Mouse (Mus musculus) mesoderm, embryonic 11.5 days (tissue): ENCODE measurements around the gene Rslcan18.
A peak's percentile ranks its signal among the peaks of the same experiment; 100 is the strongest.
"Not testable (repeated sequence)": the region's sequence is repeated elsewhere in the genome, so short reads cannot be mapped to it uniquely, and the experiment has no call there.

Experiments used
- DNase-seq: peaks from one replicate; pipeline ENCODE4 v3.0.0-alpha.2; 2012; ENCODE audit warnings: low read depth, low spot score

The Rslcan18 gene

DNA sequence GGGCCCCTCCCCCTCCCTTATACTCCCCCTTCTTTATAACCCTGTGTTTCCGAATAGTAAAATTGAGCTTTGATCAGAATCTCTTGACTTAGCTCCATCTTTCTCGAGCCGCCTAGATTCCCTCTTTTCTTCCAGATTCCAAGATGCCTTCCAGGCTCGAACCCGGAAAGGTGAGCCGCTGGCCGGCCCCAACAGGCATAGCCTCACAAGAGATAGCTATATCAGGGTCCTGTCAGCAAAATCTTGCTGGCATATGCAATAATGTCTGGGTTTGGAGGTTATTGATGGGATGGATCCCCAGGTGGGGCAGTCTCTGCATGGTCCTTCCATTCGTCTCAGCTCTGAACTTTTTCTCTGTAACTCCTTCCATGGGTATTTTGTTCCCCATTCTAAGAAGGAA is at the start of gene Rslcan18:
TSS of gene Rslcan18 (minus strand) at position 101 of the 400 bp plus-strand sequence.
- not testable (repeated sequence) for DNase-seq

- peak; percentile 85 for DNase-seq
These were observed 12.1 kb upstream of the Rslcan18 start for GRCm38 (mm10) chr13:67128038-67128721.

DNA sequence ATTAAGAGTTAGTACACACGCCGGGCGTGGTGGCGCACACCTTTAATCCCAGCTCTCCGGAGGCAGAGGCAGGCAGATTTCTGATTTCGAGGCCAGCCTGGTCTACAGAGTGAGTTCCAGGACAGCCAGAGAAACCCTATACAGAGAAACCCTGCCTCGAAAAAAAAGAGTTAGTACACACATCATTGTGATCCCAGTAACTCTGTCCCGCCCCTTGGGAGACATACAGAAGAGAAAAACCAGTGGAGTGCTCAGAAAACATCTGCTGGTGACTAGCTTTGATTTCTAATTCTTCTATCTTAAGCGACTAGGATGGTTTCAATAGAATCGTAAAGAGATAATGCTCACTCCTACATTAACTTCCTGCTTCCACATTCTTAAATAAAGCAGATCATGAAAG is 11.4 kb upstream of the Rslcan18 start:
- DNase-seq: not testable (repeated sequence)

DNA sequence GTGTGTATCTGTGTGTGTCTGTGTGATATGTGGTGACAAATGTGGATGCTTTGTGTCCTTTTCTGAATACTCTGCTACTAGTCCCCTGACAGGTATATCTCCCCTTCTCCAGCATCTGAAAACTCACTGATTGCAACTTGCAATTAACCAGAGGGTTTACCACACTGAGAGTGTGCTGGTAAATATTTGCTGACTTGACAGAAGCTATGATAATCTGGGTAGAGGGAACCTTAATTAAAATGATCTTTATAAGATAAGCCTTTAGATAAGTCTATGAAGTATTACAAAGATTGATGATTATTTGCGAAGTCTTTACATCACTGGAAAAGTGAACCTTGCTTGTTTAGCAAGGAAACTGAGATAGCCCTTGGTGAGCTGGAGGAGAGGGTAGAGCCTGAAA is 8.4 kb upstream of the Rslcan18 start:
- DNase-seq: no peak

- not testable (repeated sequence) for DNase-seq
These were observed 5.3 kb upstream of the Rslcan18 start, which contains the start of gene Zfp759 for GRCm38 (mm10) chr13:67121360-67121759. TSS of gene Zfp759 (plus strand) at chr13:67121660.

GRCm38 (mm10) chr13:67113287-67113686 is 2.8 kb downstream of the Rslcan18 start:
- no peak for DNase-seq

- no peak for DNase-seq
These were observed 4.0 kb downstream of the Rslcan18 start for GRCm38 (mm10) chr13:67112096-67112495.

- no peak for DNase-seq
These were observed 7.2 kb downstream of the Rslcan18 start for GRCm38 (mm10) chr13:67108821-67109206.

GRCm38 (mm10) chr13:67108194-67108820 is 7.8 kb downstream of the Rslcan18 start, which contains the start of gene Gm28557:
TSS of gene Gm28557 (minus strand) at chr13:67108604.
- peak; percentile 96 for DNase-seq

DNA sequence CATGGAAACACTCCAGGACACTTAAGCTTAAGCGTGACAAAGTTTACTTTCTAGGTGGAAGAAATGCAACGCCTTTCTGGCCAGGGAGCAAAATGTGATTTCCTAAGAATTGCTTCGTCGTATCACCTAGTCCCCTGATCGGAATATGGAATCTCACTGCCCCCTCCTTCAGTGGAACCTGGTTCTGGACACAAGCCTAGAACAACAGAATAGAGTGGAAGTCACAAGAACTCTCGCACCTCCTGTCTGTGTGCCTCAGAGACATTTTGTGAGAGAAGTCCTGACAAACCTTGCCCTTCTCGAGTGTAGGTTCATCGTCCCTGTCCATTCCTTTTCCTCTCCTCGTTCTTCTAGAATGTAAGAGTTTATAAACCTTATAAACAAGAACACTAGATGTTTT is 8.4 kb downstream of the Rslcan18 start:
- no peak for DNase-seq

DNA sequence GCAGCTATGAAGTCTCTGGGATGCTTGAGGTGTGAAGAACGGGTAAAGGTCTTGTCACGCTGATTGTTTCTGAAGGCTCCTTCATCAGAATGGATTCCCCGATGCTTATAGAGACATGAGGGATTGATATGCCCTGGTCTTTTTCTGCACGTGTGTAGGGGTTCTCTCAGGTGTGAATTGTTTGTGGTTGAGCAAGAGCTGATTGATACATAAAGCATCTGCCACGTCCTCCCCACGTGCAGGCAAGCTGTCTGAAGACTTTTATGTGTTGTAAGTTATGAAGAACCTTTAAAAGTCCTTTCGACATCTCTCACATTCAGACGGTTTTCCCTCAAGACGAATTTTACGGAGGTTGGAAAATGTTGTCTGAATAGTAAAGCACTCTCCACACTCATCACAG is 18.2 kb downstream of the Rslcan18 start, which contains the start of gene Zfp708:
TSS of gene Zfp708 (minus strand) at position 101 of the 400 bp plus-strand sequence.
- no peak for DNase-seq

- DNase-seq: no peak
These were observed 25.9 kb downstream of the Rslcan18 start for GRCm38 (mm10) chr13:67090154-67090553.

DNA sequence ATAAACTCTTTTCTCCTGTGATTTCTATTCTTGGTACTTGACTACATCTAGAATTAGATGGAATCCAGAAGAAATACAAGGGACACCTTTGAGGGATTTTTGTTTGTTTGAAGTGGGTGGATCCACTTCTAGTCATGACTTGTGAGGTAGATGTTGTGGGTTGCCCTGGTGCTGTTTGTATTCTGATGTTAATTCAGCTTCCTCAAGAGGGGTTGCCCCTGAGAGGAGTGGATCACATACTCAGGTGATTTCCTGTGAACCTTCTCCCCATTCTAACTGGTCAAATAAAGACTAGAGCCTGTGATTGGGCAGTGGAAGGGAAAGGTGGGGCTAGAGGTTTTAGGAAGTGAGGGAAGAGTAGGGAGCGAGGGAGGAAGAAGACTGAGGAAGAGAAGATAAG is 34.1 kb downstream of the Rslcan18 start:
- no peak for DNase-seq

GRCm38 (mm10) chr13:67081142-67081713 is 34.8 kb downstream of the Rslcan18 start:
- peak; percentile 76 for DNase-seq

DNA sequence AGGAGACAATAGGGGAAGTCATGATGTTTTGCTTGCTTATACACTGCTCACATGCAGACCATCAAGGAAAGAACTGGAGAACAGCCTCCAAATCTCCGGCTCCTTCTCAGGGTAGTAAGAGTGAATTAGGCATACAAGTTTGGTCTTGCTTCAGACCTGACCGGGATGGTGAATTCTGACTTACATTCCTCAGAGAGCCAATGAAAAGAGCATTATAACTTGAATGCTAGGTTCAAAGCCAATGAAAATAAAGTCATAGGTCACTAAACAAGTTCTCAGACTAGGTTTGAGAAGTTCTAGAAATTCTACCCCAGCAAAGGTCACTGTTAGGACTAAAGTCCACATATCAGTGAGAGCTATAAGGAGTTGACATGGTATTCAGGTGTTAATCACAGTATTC is 38.8 kb downstream of the Rslcan18 start:
- no peak for DNase-seq

DNA sequence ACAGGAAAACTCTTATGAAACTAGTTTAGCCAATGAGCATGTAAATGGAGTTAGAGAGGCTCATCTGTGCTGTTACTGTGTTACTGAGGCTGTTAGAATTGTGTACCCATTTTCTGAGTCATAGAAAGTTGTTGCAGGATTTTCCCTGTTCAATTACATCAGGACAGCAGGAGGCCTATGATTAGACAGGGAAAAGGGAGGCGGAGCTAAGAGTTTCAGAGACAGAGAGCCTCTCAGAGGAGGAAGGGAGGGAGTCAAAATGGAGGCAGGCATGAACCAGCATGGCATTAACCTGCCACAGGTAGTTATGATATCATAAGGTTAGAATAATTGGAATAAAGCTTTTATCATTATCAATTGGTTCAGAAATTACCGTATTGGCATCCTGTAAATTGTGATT is 43.3 kb downstream of the Rslcan18 start:
- DNase-seq: no peak

DNA sequence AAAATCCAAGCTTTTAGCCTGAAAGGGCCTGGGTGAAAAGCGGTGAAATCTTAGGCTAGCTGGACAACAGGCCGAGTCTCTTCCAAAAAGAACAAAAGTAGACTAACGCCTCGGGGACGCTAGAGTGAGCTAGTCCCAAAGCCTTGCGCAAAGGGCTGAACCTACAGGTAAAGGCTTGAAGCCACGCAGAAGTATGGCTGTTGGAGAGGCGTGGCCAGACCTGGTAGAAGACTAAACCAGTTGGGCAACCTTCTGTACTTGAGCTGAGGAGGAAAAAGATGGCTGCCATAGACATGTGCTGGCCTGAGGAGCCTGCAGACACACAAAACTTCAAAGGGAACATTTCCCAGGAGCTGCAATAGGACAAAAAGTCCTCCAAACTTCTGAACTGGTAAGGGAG is 50.7 kb downstream of the Rslcan18 start:
- no peak for DNase-seq

GRCm38 (mm10) chr13:67062427-67062826 is 53.6 kb downstream of the Rslcan18 start:
- DNase-seq: no peak

GRCm38 (mm10) chr13:67060786-67061358 is 55.2 kb downstream of the Rslcan18 start, which contains the start of gene Zfp712:
TSS of gene Zfp712 (minus strand) at chr13:67061170.
- peak; percentile 93 for DNase-seq

DNA sequence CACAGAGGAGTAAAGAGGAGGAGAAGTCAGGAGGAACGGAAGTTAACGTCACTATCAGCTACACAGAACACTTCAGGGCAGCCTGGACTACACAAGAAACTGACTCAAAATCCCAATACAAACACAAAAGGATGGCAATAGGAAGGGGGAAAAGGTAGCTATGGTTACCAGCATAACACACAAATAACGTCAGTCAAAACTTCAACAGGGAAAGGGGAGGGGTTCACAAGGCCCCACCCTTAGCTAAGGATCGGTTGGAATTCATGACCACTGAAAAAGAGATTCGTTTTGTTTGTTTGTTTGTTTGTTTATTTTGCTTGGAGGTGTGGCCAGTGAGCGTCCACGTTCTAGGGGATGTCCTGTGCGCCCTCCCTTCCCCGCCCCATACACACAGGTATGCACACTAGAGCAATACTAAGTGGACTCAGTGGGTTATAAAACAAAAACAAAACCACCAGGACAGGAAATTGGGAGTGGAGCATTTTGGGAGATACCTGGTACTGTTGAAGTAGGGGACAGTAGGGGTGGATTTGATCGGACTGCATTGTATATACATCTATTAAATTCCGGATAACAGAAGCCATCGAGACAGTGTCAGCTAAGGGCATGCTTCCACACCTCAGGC is 55.8 kb downstream of the Rslcan18 start:
- DNase-seq: peak; percentile 24
